Mouse (Mus musculus): ENCODE results near the gene Klc4.

DNA sequence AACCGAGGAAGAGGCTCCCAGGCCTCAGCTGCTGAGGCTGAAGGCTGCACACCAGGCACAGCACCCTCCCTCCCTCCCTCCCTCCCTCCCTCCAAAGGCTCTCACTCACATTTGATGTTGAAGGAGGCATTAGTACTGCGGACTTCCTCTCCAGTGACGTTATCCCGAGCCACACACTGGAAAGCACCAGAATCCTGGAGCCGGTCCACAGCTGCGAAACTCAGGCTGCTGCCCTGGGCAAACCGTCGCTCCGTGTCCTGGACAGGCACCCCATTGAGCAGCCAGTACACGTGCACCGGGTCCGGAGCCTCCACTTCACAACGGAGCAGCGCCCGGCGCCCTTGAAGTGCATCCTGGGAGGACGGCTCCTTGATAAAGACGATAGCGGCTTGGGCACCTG lies 54.4 kb downstream of the Klc4 start:
- no peak for TF ChIP-seq EP300 (IDR thresholded peaks at IDR 0.05; ENCODE audit: low read depth in 1 of 2, low read length in 2 of 2)
- TF ChIP-seq POLR2A (IDR thresholded peaks at IDR 0.05; ENCODE audit: control insufficient read depth in 1 of 2, insufficient read depth in 1 of 2, low read depth in 1 of 2, low read length in 2 of 2, poor library complexity in 1 of 2), result no peak
- no peak for TF ChIP-seq MAX (IDR thresholded peaks at IDR 0.05; ENCODE audit: low read length)
- no peak for TF ChIP-seq RAD21 (IDR thresholded peaks at IDR 0.05; ENCODE audit: low read depth, low read length)
- TF ChIP-seq USF1 (IDR thresholded peaks at IDR 0.05; ENCODE audit: low read depth, low read length), result no peak
- TF ChIP-seq MAFK (IDR thresholded peaks at IDR 0.05; ENCODE audit: borderline replicate concordance, low read depth, low read length), result no peak
- no peak for TF ChIP-seq E2F4 (IDR thresholded peaks at IDR 0.05; ENCODE audit: borderline replicate concordance, low read depth, low read length)
- no peak for TF ChIP-seq POLR2AphosphoS2 (IDR thresholded peaks at IDR 0.05; ENCODE audit: low read length)
- TF ChIP-seq CHD2 (IDR thresholded peaks at IDR 0.05; ENCODE audit: low read length), result no peak
- TF ChIP-seq CTCF (IDR thresholded peaks at IDR 0.05 in 2 of 3, conservative IDR thresholded peaks at IDR 0.05 in 1 of 3; ENCODE audit: control insufficient read depth in 1 of 3, insufficient read depth in 1 of 3, low read depth in 2 of 3, low read length in 3 of 3, poor library complexity in 1 of 3, severe bottlenecking in 1 of 3), result no peak
